Mouse (Mus musculus): Measurements from ENCODE around the gene Kif18b. TPM values are rescaled to one million over a fixed set of nuclear protein-coding genes. Genes with fewer than 3 reads are reported as not detected.

Gene Kif18b
- total RNA-seq, 2 experiments from 2014 or later, result not detected

GRCm38 (mm10) chr11:102859933-102860332 is 65.0 kb downstream of the Kif18b start:
- no peak overlapping the region for H3K4me3 ChIP-seq
- no peak for DNase-seq (ENCODE audit: extremely low spot score in 1 of 2, low spot score in 2 of 2)
- TF ChIP-seq CTCF (IDR thresholded peaks at IDR 0.05), result no peak
- peak overlapping the region; percentile 34 for H3K27ac ChIP-seq
- intact Hi-C loops (cut with DNase I), result no loop called here

- no peak for DNase-seq (ENCODE audit: extremely low spot score in 1 of 2, low spot score in 2 of 2)
- no peak overlapping the region for H3K27ac ChIP-seq
These were observed 66.0 kb downstream of the Kif18b start for GRCm38 (mm10) chr11:102858951-102859350.

GRCm38 (mm10) chr11:102855941-102856340 is 69.0 kb downstream of the Kif18b start:
- no peak for TF ChIP-seq CTCF (IDR thresholded peaks at IDR 0.05)
- Histone ChIP-seq H3K4me3 (no peak overlapping the region), H3K27ac (no peak overlapping the region)
- DNase-seq (ENCODE audit: extremely low spot score in 1 of 2, low spot score in 2 of 2), result no peak
- intact Hi-C loops (cut with DNase I), result no loop called here

More at GRCm38 (mm10) chr11:102858951-102859350, 66.0 kb downstream of the Kif18b start:
- TF ChIP-seq CTCF (IDR thresholded peaks at IDR 0.05), result no peak
- no peak overlapping the region for H3K4me3 ChIP-seq
- intact Hi-C loops (cut with DNase I), result no loop called here

Other genes starting within 250 kb of the Kif18b start
- gene Ccdc43, start 227.3 kb downstream of the Kif18b start, total RNA-seq (2021), result 10 to 100 TPM; 24.6 to 34.5 TPM
- gene Adam11, start 163.7 kb downstream of the Kif18b start, total RNA-seq (2021), result 100 to 1,000 TPM; 128 to 140 TPM
- gene Gjc1, start 105.4 kb downstream of the Kif18b start, total RNA-seq (2021), result 1 to 10 TPM; 6.1 to 6.6 TPM
- 1 to 10 TPM; 6.1 to 8.1 TPM for gene Higd1b, start 89.3 kb downstream of the Kif18b start, total RNA-seq (2021)
- gene Eftud2, start 44.1 kb downstream of the Kif18b start, total RNA-seq (2021), result 100 to 1,000 TPM; 135 to 138 TPM
- gene Ccdc103, start 43.9 kb downstream of the Kif18b start, total RNA-seq (2021), result 1 to 10 TPM; 1.8 to 2.6 TPM
- gene Fam187a, start 40.0 kb downstream of the Kif18b start, total RNA-seq (2021), result not detected
- gene Gfap, start 24.2 kb downstream of the Kif18b start, total RNA-seq (2021), result 100 to 1,000 TPM; 111 to 120 TPM
- gene C1ql1, start 21.6 kb upstream of the Kif18b start, total RNA-seq (2021), result 10 to 100 TPM in 1 of 2 experiments, 1 to 10 TPM in 1; 9.3 to 14.0 TPM
- gene Nmt1, start 103.1 kb upstream of the Kif18b start, total RNA-seq (2021), result 100 to 1,000 TPM; 117 to 130 TPM
- gene Dcakd, start 103.2 kb upstream of the Kif18b start, total RNA-seq (2021), result 10 to 100 TPM; 48.3 to 50.9 TPM
- gene Plcd3, start 176.5 kb upstream of the Kif18b start, total RNA-seq (2021), result 10 to 100 TPM; 16.5 to 19.0 TPM
- gene Acbd4, start 176.6 kb upstream of the Kif18b start, total RNA-seq (2021), result 10 to 100 TPM; 72.3 to 88.2 TPM
- gene Hexim1, start 191.1 kb upstream of the Kif18b start, total RNA-seq (2021), result 10 to 100 TPM; 49.6 to 50.0 TPM
- 10 to 100 TPM; 14.0 to 14.1 TPM for gene Hexim2, start 207.3 kb upstream of the Kif18b start, total RNA-seq (2021)
- 100 to 1,000 TPM; 186 to 209 TPM for gene Fmnl1, start 246.0 kb upstream of the Kif18b start, total RNA-seq (2021)